ENCODE assay signal across 10 mouse cellular contexts in genomic region chr13:72365534-72366271, GRCm38 (mm10).
DNase-seq lines count a peak whose midpoint lies in the region; ATAC-seq and TF ChIP-seq lines count a peak whose summit lies in the region.
"Had no signal": no experiment of that assay in that cellular context is flagged by ENCODE, and none has a peak within 500 bp of the region (broad histone marks: within the 10 kb centered on the region; RNA-seq: fewer than 3 reads in every experiment).

No protein-coding gene starts in this region.

- peak overlapping the region; percentile 20; the same call in 1 of the 2 replicates for H3K4me2 ChIP-seq in intestine, embryonic 14.5 days (ENCODE audit: low read length)
- no peak overlapping the region for H3K4me2 ChIP-seq in intestine, postnatal 0 days (replicated peaks; ENCODE audit: low read depth)
- no peak overlapping the region; the same call in 1 of the 2 replicates for H3K4me2 ChIP-seq in forebrain, postnatal 0 days (ENCODE audit: low read depth)
- peak overlapping the region; percentile 30 for H3K4me2 ChIP-seq in midbrain, embryonic 12.5 days (replicated peaks)
- H3K4me2 ChIP-seq: liver, embryonic 13.5 days had no signal

- WGBS in intestine, embryonic 14.5 days, result 12% methylated on average over 24 of the region's 24 CpGs
- 18% methylated on average over 24 of the region's 24 CpGs for WGBS in intestine, postnatal 0 days
- WGBS in forebrain, postnatal 0 days, result 15% methylated on average over 24 of the region's 24 CpGs
- 15% methylated on average over 24 of the region's 24 CpGs for WGBS in midbrain, embryonic 12.5 days

- no peak for ATAC-seq in intestine, embryonic 14.5 days (replicated peaks; ENCODE audit: low FRiP score, low TSS enrichment, low read depth)
- no peak for ATAC-seq in intestine, postnatal 0 days
- peak; percentile 36; the same call in 1 of the 2 replicates for ATAC-seq in forebrain, postnatal 0 days
- peak; percentile 74 for ATAC-seq in midbrain, embryonic 12.5 days (ENCODE audit: low FRiP score, low read depth)
- ATAC-seq in erythroblast, adult 5-6 weeks (replicated peaks; ENCODE audit: low FRiP score, poor library complexity, severe bottlenecking), result no peak

- H3K27ac ChIP-seq in intestine, embryonic 14.5 days (ENCODE audit: low read depth), result no peak overlapping the region
- H3K27ac ChIP-seq in intestine, postnatal 0 days (ENCODE audit: low read depth, low read length), result no peak overlapping the region
- H3K27ac ChIP-seq in forebrain, postnatal 0 days (ENCODE audit: low read depth, low read length), result no peak overlapping the region
- H3K27ac ChIP-seq in midbrain, embryonic 12.5 days (replicated peaks), result peak overlapping the region; percentile 0; the same call in 1 of the 2 replicates
- H3K27ac ChIP-seq: liver, embryonic 13.5 days had no signal

- no peaks in the 10 kb centered on the region for H3K36me3 ChIP-seq in intestine, embryonic 14.5 days (ENCODE audit: control insufficient read depth, insufficient read depth, low read length)
- H3K36me3 ChIP-seq in intestine, postnatal 0 days (ENCODE audit: control insufficient read depth, insufficient read depth), result no peaks in the 10 kb centered on the region
- H3K36me3 ChIP-seq in forebrain, postnatal 0 days (ENCODE audit: insufficient read depth), result no peaks in the 10 kb centered on the region
- no peaks in the 10 kb centered on the region for H3K36me3 ChIP-seq in midbrain, embryonic 12.5 days
- H3K36me3 ChIP-seq: liver, embryonic 13.5 days had no signal

- no peak for TF ChIP-seq CTCF in intestine, postnatal 0 days (IDR thresholded peaks at IDR 0.05; ENCODE audit: low read depth)
- no peak for TF ChIP-seq CTCF in forebrain, postnatal 0 days (IDR thresholded peaks at IDR 0.05; ENCODE audit: low read depth)

- H3K9ac ChIP-seq in intestine, embryonic 14.5 days (ENCODE audit: low read length), result no peak overlapping the region
- H3K9ac ChIP-seq in intestine, postnatal 0 days (ENCODE audit: low read depth, low read length), result no peak overlapping the region
- no peak overlapping the region for H3K9ac ChIP-seq in forebrain, postnatal 0 days
- no peak overlapping the region for H3K9ac ChIP-seq in midbrain, embryonic 12.5 days (replicated peaks)
- H3K9ac ChIP-seq: liver, embryonic 13.5 days had no signal

- H3K27me3 ChIP-seq in intestine, embryonic 14.5 days (replicated peaks; ENCODE audit: control insufficient read depth, insufficient read depth, low read length), result peaks cover 25% of the 10 kb centered on the region
- peaks cover 21% of the 10 kb centered on the region; the same call in 1 of the 2 replicates for H3K27me3 ChIP-seq in intestine, postnatal 0 days (replicated peaks; ENCODE audit: control insufficient read depth, insufficient read depth, low read length)
- H3K27me3 ChIP-seq in forebrain, postnatal 0 days (ENCODE audit: insufficient read depth, low read length), result peaks cover 54% of the 10 kb centered on the region
- peaks cover 78% of the 10 kb centered on the region for H3K27me3 ChIP-seq in midbrain, embryonic 12.5 days

- no peak for DNase-seq in intestine, embryonic 14.5 days (ENCODE audit: low spot score)
- peak; percentile 53 for DNase-seq in embryo, embryonic 9.5 days (ENCODE audit: extremely low spot score)
- no peak for DNase-seq in forebrain, postnatal 0 days
- no peak for DNase-seq in spleen, postnatal 14 days (ENCODE audit: low spot score in 2 of 2)
- DNase-seq in adrenal gland, postnatal 10 days, result no peak
- DNase-seq: cerebellum, adult 9-10 months; liver, embryonic 13.5 days had no signal

- H3K9me3 ChIP-seq in intestine, embryonic 14.5 days (ENCODE audit: control insufficient read depth, low read length), result no peaks in the 10 kb centered on the region
- no peaks in the 10 kb centered on the region for H3K9me3 ChIP-seq in intestine, postnatal 0 days (ENCODE audit: control insufficient read depth)
- H3K9me3 ChIP-seq in forebrain, postnatal 0 days (ENCODE audit: low read length), result no peaks in the 10 kb centered on the region
- no peaks in the 10 kb centered on the region for H3K9me3 ChIP-seq in midbrain, embryonic 12.5 days

- H3K4me3 ChIP-seq in intestine, embryonic 14.5 days (ENCODE audit: low read depth, low read length), result no peak overlapping the region
- H3K4me3 ChIP-seq in intestine, postnatal 0 days (ENCODE audit: low read depth, low read length), result no peak overlapping the region
- no peak overlapping the region for H3K4me3 ChIP-seq in forebrain, postnatal 0 days (ENCODE audit: low read depth, low read length)
- no peak overlapping the region for H3K4me3 ChIP-seq in midbrain, embryonic 12.5 days
- H3K4me3 ChIP-seq: liver, embryonic 13.5 days had no signal

- H3K4me1 ChIP-seq in intestine, embryonic 14.5 days (replicated peaks; ENCODE audit: control insufficient read depth, insufficient read depth, low read length), result peaks cover 8% of the 10 kb centered on the region; the same call in 1 of the 2 replicates
- H3K4me1 ChIP-seq in intestine, postnatal 0 days (replicated peaks; ENCODE audit: control insufficient read depth, insufficient read depth, low read length), result no peaks in the 10 kb centered on the region
- no peaks in the 10 kb centered on the region for H3K4me1 ChIP-seq in forebrain, postnatal 0 days (ENCODE audit: insufficient read depth)
- peaks cover 12% of the 10 kb centered on the region for H3K4me1 ChIP-seq in midbrain, embryonic 12.5 days
- H3K4me1 ChIP-seq: liver, embryonic 13.5 days had no signal

Comparison
In these comparisons a context has a peak if more than half of its experiments do, and no peak if none do; other contexts are left out.
1. H3K4me2 ChIP-seq: peak in intestine, embryonic 14.5 days (single experiment) and midbrain, embryonic 12.5 days (single experiment); none in intestine, postnatal 0 days (single experiment) and forebrain, postnatal 0 days (single experiment).
2. ATAC-seq: peak in forebrain, postnatal 0 days (single experiment) and midbrain, embryonic 12.5 days (single experiment); none in intestine, embryonic 14.5 days (single experiment), intestine, postnatal 0 days (single experiment) and erythroblast, adult 5-6 weeks (single experiment).